Mouse (Mus musculus) C2C12 (cell line): ENCODE data around the gene Slc6a6. TPM values are rescaled to one million over a fixed set of nuclear protein-coding genes. Genes with fewer than 3 reads are reported as not detected.
A peak's percentile ranks its signal among the peaks of the same experiment; 100 is the strongest.

ENCODE experiments used
- H3K27me3 ChIP-seq: one replicate; pipeline ENCODE4 v1.6.1; 2011; ENCODE audit not compliant: control insufficient read depth, insufficient read depth, insufficient read length
- H3K36me3 ChIP-seq: one replicate; pipeline ENCODE4 v1.6.1; 2011; ENCODE audit not compliant: control insufficient read depth, insufficient read depth
- H3K4me3 ChIP-seq: one replicate; pipeline ENCODE4 v1.5.1; 2011; ENCODE audit warnings: mild to moderate bottlenecking, control low read depth; ENCODE audit not compliant: poor library complexity, insufficient read depth, severe bottlenecking
- H3K79me2 ChIP-seq: one replicate; pipeline ENCODE4 v1.6.1; 2011; ENCODE audit not compliant: control insufficient read depth, insufficient read depth
- H3K79me3 ChIP-seq: one replicate; pipeline ENCODE4 v1.6.1; 2011; ENCODE audit warnings: low read depth, control low read depth
- H3ac ChIP-seq: one replicate; pipeline ENCODE3; 2011; ENCODE audit warnings: low read depth; ENCODE audit not compliant: control insufficient read depth, insufficient read length
- CEBPB ChIP-seq: IDR thresholded peaks from one replicate; pipeline ENCODE4 v1.6.1; 2011; ENCODE audit warnings: low read depth, mild to moderate bottlenecking, control low read depth, moderate library complexity
- CTCF ChIP-seq: IDR thresholded peaks from one replicate; pipeline ENCODE4 v1.5.1; 2011; ENCODE audit not compliant: control insufficient read depth, insufficient read depth, insufficient read length
- FOSL1 ChIP-seq: IDR thresholded peaks from one replicate; pipeline ENCODE4 v1.8.0; 2011; ENCODE audit warnings: mild to moderate bottlenecking, low read length; ENCODE audit not compliant: poor library complexity, insufficient read depth, severe bottlenecking
- MAX ChIP-seq: IDR thresholded peaks from one replicate; pipeline ENCODE4 v1.6.1; 2011; ENCODE audit warnings: mild to moderate bottlenecking, control low read depth
- MYOD1 ChIP-seq: IDR thresholded peaks from one replicate; pipeline ENCODE4 v1.6.1; 2011; ENCODE audit warnings: low read depth; ENCODE audit not compliant: control insufficient read depth, insufficient read length
- MYOG ChIP-seq: IDR thresholded peaks from one replicate; pipeline ENCODE4 v1.6.1; 2011; ENCODE audit not compliant: control insufficient read depth, insufficient read length; ENCODE audit errors: extremely low read depth
- USF1 ChIP-seq: IDR thresholded peaks from one replicate; pipeline ENCODE4 v1.6.1; 2011; ENCODE audit warnings: low read depth, mild to moderate bottlenecking, control low read depth, moderate library complexity
- polyA plus RNA-seq: library from polyadenylated mRNA; unstranded; fragments of >200 nt; fragmentation: generic; extraction: Trizol; gene quantifications from one replicate; pipeline ENCODE4 v1.2.1, GENCODE M21; 2012; ENCODE audit warnings: missing spikeins

Slc6a6 gene
- polyA plus RNA-seq, 1 experiment, result 97.0 TPM

DNA sequence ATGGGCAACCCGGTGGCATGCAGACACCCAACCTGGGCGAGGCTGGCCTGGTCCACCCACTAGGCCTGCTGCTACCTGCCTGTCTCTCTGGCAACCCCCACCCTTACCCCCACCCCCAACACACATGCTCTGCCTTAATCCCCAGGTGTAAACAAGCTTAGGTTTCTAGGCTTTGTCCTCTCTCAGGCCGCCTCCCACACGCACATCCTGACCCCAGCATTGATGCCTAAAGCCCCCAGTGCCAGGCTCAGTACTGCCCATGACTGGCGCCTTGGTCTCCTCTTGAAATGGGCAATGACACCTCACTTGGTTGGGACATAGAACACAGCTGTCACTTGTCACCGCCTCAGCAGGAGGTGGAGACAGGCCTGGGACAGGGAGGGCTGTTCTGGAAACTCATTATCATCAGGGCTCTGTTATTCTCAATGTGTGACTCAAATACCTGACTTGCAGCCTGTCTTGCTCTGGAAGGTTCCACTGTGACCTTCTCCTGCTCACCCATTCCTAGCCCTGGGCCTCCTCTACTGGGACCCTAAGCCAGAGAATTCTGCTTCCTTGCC is 27.9 kb upstream of the Slc6a6 start:
- TF ChIP-seq CEBPB (no peak), MYOD1 (no peak), MAX (no peak), CTCF (no peak), USF1 (no peak), MYOG (no peak), FOSL1 (no peak)
- no peaks in the 10 kb centered on the region for H3K36me3 ChIP-seq
- H3ac ChIP-seq, result no peak overlapping the region
- H3K4me3 ChIP-seq, result no peak overlapping the region
- no peaks in the 10 kb centered on the region for H3K27me3 ChIP-seq
- H3K79me3 ChIP-seq, result no peaks in the 10 kb centered on the region
- H3K79me2 ChIP-seq, result no peaks in the 10 kb centered on the region

DNA sequence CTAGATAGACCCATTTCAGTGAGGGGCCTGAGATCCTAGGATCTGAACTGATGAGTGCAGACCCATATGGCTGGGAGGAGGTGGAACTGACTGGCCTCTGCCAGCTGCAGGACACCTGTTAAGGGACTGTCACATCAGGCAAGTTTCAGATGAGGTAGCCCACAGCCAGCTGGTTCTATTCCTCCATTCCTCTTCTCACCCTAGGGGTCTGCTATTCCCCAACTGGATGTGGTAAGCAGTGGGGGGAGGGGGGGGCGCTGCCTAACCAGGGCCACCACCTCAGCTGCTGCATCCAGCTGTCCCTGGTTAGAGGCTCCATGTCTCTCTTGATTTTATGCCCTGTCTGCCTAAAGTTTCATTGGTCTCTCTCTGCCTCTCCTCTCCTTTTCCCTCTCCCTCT is 25.6 kb upstream of the Slc6a6 start:
- Histone ChIP-seq H3ac (no peak overlapping the region), H3K27me3 (no peaks in the 10 kb centered on the region), H3K79me2 (no peaks in the 10 kb centered on the region), H3K79me3 (no peaks in the 10 kb centered on the region), H3K4me3 (no peak overlapping the region), H3K36me3 (no peaks in the 10 kb centered on the region)
- TF ChIP-seq MYOD1 (peak; percentile 36), USF1 (no peak), MYOG (no peak), CTCF (no peak)

DNA sequence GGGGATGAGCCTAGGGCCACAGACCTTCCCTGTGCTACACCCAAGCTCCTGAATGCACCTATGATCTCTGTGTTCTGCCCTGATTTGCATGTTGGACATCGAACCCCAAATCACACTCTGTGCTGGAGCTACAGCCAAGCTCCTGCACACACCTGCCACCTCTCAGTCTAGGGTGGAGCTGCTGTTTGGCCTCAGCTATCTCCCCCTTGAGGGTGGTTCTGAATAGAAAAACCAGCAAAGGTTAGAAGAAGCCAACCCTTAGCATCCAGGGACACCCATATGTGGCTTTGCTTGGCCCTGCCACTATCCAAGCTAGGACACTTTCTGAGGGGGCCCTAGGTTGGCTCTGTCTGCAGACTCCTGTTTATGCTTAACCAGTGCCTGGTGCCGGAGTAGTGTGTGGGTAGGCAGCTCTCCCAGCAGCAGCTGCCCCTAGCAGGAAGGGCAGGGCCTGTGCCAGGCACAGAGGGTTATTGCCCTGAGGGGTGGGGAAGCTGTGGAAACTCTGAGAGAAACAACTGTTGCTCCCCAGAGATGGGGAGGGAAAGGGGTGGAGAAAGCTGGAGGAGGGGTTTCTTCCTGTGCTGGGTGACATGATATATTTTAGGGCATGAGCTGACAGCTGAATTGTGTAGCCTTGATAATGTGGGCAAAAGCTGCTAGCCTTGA is 23.9 kb upstream of the Slc6a6 start:
- Histone ChIP-seq H3K79me2 (no peaks in the 10 kb centered on the region), H3K36me3 (no peaks in the 10 kb centered on the region), H3K4me3 (no peak overlapping the region), H3K27me3 (no peaks in the 10 kb centered on the region), H3ac (no peak overlapping the region), H3K79me3 (no peaks in the 10 kb centered on the region)
- TF ChIP-seq MAX (no peak), CEBPB (no peak), CTCF (no peak), FOSL1 (no peak), MYOD1 (no peak), USF1 (no peak), MYOG (no peak)

DNA sequence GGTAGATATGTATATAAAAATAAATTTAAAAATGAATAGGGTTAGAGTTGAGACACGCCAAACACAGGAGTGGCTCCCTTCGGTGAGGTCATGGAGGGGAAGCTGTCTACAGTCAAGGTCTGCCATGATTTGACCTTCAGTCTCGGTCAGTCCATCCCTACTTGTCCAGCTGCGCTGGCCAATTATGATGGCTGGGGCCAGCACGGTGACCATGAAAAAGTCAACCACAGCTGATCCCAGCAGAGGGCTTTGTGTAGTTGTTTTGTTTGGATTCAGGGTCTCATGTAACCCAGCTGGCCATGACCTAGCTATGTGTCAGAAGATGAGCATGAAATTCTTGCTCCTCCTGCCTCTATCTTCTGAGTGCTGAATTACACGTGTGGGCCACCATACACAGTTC is 21.6 kb upstream of the Slc6a6 start:
- H3K79me2 ChIP-seq, result no peaks in the 10 kb centered on the region
- no peaks in the 10 kb centered on the region for H3K36me3 ChIP-seq

DNA sequence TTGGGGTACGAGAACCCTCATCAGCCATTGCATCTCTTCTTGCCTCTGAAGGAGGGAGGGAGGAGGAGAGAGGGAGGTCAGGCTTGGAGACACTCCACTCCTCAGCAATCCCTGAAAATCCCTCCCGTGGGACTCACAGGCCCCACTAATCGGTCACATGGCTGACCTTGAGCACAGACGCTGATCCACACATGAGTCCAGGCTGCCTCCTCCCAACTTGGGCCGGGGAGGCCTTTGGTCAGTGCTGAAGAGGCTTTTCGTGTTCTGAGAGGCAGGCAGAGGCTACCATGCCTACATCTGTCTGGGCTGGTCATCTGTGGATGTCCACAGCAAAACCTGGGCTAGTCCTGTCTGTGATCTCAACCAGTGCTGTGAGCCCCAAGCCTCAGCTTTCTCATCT is 20.2 kb upstream of the Slc6a6 start:
- Histone ChIP-seq H3K4me3 (no peak overlapping the region), H3K36me3 (no peaks in the 10 kb centered on the region), H3K79me2 (no peaks in the 10 kb centered on the region), H3K27me3 (no peaks in the 10 kb centered on the region), H3ac (no peak overlapping the region), H3K79me3 (no peaks in the 10 kb centered on the region)
- TF ChIP-seq MYOG (no peak), CEBPB (no peak), MAX (no peak)

More for the DNA sequence above, 21.6 kb upstream of the Slc6a6 start:
- no peaks in the 10 kb centered on the region for H3K27me3 ChIP-seq
- H3ac ChIP-seq, result no peak overlapping the region
- TF ChIP-seq FOSL1 (no peak), MYOD1 (peak; percentile 71), USF1 (no peak), MAX (no peak), CEBPB (no peak), MYOG (no peak), CTCF (no peak)
- H3K79me3 ChIP-seq, result no peaks in the 10 kb centered on the region
- H3K4me3 ChIP-seq, result no peak overlapping the region

DNA sequence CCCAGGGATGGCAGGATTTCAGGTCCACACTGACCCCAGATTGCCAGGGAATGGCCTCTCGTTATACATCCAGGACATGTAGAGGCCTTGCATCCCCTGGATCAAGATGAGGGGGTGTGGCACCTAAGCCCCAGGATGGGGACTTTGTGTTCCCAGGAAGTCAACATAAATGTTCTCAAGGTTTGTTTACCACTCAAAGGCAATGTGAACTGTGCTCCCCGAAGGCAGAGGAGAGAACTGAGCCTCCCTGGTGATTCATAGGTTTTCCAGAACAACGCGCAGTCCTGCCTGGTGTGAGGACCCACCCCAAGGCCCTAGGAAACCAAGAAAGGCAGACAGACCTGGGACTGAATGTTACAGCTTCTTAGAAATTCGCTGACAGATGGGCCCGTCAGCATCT is 18.6 kb upstream of the Slc6a6 start:
- Histone ChIP-seq H3K27me3 (no peaks in the 10 kb centered on the region), H3K79me3 (no peaks in the 10 kb centered on the region), H3K4me3 (no peak overlapping the region), H3K79me2 (no peaks in the 10 kb centered on the region), H3K36me3 (no peaks in the 10 kb centered on the region), H3ac (no peak overlapping the region)
- TF ChIP-seq CTCF (no peak), USF1 (no peak), CEBPB (no peak), FOSL1 (no peak), MAX (no peak), MYOD1 (no peak), MYOG (no peak)
